Mouse (Mus musculus) hindbrain, embryonic 13.5 days (tissue): ENCODE data around the gene Ang. TPM values are rescaled to one million over a fixed set of nuclear protein-coding genes. Genes with fewer than 3 reads are reported as not detected.

Source experiments
- ATAC-seq: fragments of 200-750 bp; cut with Nextera tagmentation; 2 replicates; pipeline ENCODE4 v1.8.0; 2017; ENCODE audit warnings: moderate TSS enrichment; ENCODE audit not compliant: low FRiP score
- H3K27ac ChIP-seq: fragments of 300-500 bp; sonication (generic); 2 replicates; pipeline ENCODE4 v1.5.1; 2015; ENCODE audit warnings: inconsistent platforms, mild to moderate bottlenecking, moderate library complexity
- H3K27me3 ChIP-seq: fragments of 300-500 bp; sonication (generic); 2 replicates; pipeline ENCODE4 v1.6.1; 2015; ENCODE audit warnings: mild to moderate bottlenecking, inconsistent platforms
- H3K36me3 ChIP-seq: fragments of 300-500 bp; sonication (generic); 2 replicates; pipeline ENCODE4 v1.6.1; 2015; ENCODE audit warnings: mild to moderate bottlenecking, inconsistent platforms
- H3K4me1 ChIP-seq: fragments of 300-500 bp; sonication (generic); replicated peaks from 2 replicates; pipeline ENCODE4 v1.6.1; 2015; ENCODE audit warnings: inconsistent platforms
- H3K4me2 ChIP-seq: fragments of 300-500 bp; sonication (generic); 2 replicates; pipeline ENCODE4 v1.6.1; 2015; ENCODE audit warnings: inconsistent platforms, mild to moderate bottlenecking, moderate library complexity
- H3K4me3 ChIP-seq: fragments of 300-500 bp; sonication (generic); 2 replicates; pipeline ENCODE4 v1.5.1; 2015; ENCODE audit warnings: mild to moderate bottlenecking, inconsistent platforms
- H3K9ac ChIP-seq: fragments of 300-500 bp; sonication (generic); 2 replicates; pipeline ENCODE4 v1.6.1; 2015; ENCODE audit warnings: mild to moderate bottlenecking, inconsistent platforms
- H3K9me3 ChIP-seq: fragments of 300-500 bp; sonication (generic); 2 replicates; pipeline ENCODE4 v1.6.1; 2016; ENCODE audit warnings: inconsistent platforms
- WGBS: fragments of 180-500 bp; shearing (Covaris S2); methylation state at CpG from one replicate; pipeline ENCODE4 v1.1.7; 2015; 5-methylcytosine and 5-hydroxymethylcytosine counted together
- polyA plus RNA-seq: library from polyadenylated mRNA; unstranded; fragments of >200 nt; fragmentation: Nextera tagmentation; extraction: Ambion mirVana; gene quantifications from 2 replicates; pipeline ENCODE4 v1.2.1, GENCODE M21; 2015

The Ang gene
- polyA plus RNA-seq, 1 experiment from 2014 or later: 4.1 TPM

- Histone ChIP-seq H3K36me3 (no peaks in the 10 kb centered on the region), H3K4me2 (no peak within 1 kb of the TSS), H3K4me1 (no peaks in the 10 kb centered on the region), H3K9ac (no peak within 1 kb of the TSS), H3K4me3 (no peak within 1 kb of the TSS), H3K27ac (no peak within 1 kb of the TSS), H3K27me3 (no peaks in the 10 kb centered on the region), H3K9me3 (no peaks in the 10 kb centered on the region)
- no peak for ATAC-seq
- WGBS: 91% methylated on average over 3 of the region's 3 CpGs
Measured at GRCm38 (mm10) chr14:51074335-51074734, 16.6 kb upstream of the Ang start, which contains the start of gene Olfr750. Gene Olfr750, minus strand, starts transcription at chr14:51074435.

GRCm38 (mm10) chr14:51079180-51079579, 11.8 kb upstream of the Ang start:
- H3K27me3 ChIP-seq: peaks cover 29% of the 10 kb centered on the region
- H3K36me3 ChIP-seq: no peaks in the 10 kb centered on the region
- no peak overlapping the region for H3K9ac ChIP-seq
- no peak overlapping the region for H3K4me3 ChIP-seq
- 83% methylated on average over 1 of the region's 1 CpGs for WGBS
- H3K4me2 ChIP-seq: no peak overlapping the region
- peaks cover 16% of the 10 kb centered on the region for H3K4me1 ChIP-seq
- H3K9me3 ChIP-seq: no peaks in the 10 kb centered on the region
- ATAC-seq: no peak
- H3K27ac ChIP-seq: no peak overlapping the region

- Histone ChIP-seq H3K4me2 (no peak overlapping the region), H3K36me3 (no peaks in the 10 kb centered on the region), H3K9me3 (no peaks in the 10 kb centered on the region), H3K4me3 (no peak overlapping the region), H3K9ac (no peak overlapping the region), H3K27ac (no peak overlapping the region), H3K27me3 (peaks cover 41% of the 10 kb centered on the region), H3K4me1 (peaks cover 16% of the 10 kb centered on the region)
- no peak for ATAC-seq
- 92% methylated on average over 2 of the region's 2 CpGs for WGBS
Measured at GRCm38 (mm10) chr14:51081035-51081434, 9.9 kb upstream of the Ang start.

GRCm38 (mm10) chr14:51082599-51083581, 8.1 kb upstream of the Ang start:
- H3K9ac ChIP-seq: peak overlapping the region; percentile 69
- no peaks in the 10 kb centered on the region for H3K9me3 ChIP-seq
- H3K27me3 ChIP-seq: peaks cover 47% of the 10 kb centered on the region
- no peak overlapping the region for H3K27ac ChIP-seq
- peaks cover 16% of the 10 kb centered on the region for H3K4me1 ChIP-seq
- WGBS: 3% methylated on average over 40 of the region's 40 CpGs
- ATAC-seq: peak; percentile 74
- H3K4me3 ChIP-seq: peak overlapping the region; percentile 49
- H3K4me2 ChIP-seq: peak overlapping the region; percentile 78
- H3K36me3 ChIP-seq: no peaks in the 10 kb centered on the region

- peaks cover 47% of the 10 kb centered on the region for H3K27me3 ChIP-seq
- ATAC-seq: no peak
- peak overlapping the region; percentile 49 for H3K4me3 ChIP-seq
- 14% methylated on average over 7 of the region's 7 CpGs for WGBS
- H3K36me3 ChIP-seq: no peaks in the 10 kb centered on the region
- H3K4me2 ChIP-seq: peak overlapping the region; percentile 78
- peaks cover 24% of the 10 kb centered on the region for H3K4me1 ChIP-seq
- H3K9me3 ChIP-seq: no peaks in the 10 kb centered on the region
- no peak overlapping the region for H3K27ac ChIP-seq
- 0 out of 2 replicates have a peak overlapping the region, but pooled peaks have one; percentile 69 for H3K9ac ChIP-seq
Measured at GRCm38 (mm10) chr14:51083805-51084204, 7.1 kb upstream of the Ang start.

GRCm38 (mm10) chr14:51085086-51085485, 5.9 kb upstream of the Ang start:
- 75% methylated on average over 2 of the region's 2 CpGs for WGBS
- Histone ChIP-seq H3K27me3 (peaks cover 42% of the 10 kb centered on the region), H3K36me3 (no peaks in the 10 kb centered on the region), H3K27ac (no peak overlapping the region), H3K9ac (no peak overlapping the region), H3K4me2 (no peak overlapping the region), H3K9me3 (no peaks in the 10 kb centered on the region), H3K4me1 (peaks cover 27% of the 10 kb centered on the region), H3K4me3 (no peak overlapping the region)
- ATAC-seq: no peak

GRCm38 (mm10) chr14:51085911-51086310, 5.0 kb upstream of the Ang start:
- Histone ChIP-seq H3K9me3 (no peaks in the 10 kb centered on the region), H3K36me3 (no peaks in the 10 kb centered on the region), H3K27ac (no peak overlapping the region), H3K4me3 (no peak overlapping the region), H3K4me2 (no peak overlapping the region), H3K9ac (no peak overlapping the region), H3K27me3 (peaks cover 37% of the 10 kb centered on the region), H3K4me1 (peaks cover 27% of the 10 kb centered on the region)
- WGBS: 81% methylated on average over 4 of the region's 4 CpGs
- no peak for ATAC-seq

- Histone ChIP-seq H3K4me1 (peaks cover 26% of the 10 kb centered on the region), H3K27ac (no peak overlapping the region), H3K9me3 (no peaks in the 10 kb centered on the region), H3K27me3 (peaks cover 32% of the 10 kb centered on the region), H3K4me2 (peak overlapping the region; percentile 82), H3K36me3 (no peaks in the 10 kb centered on the region), H3K4me3 (peak overlapping the region; percentile 63), H3K9ac (peak overlapping the region; percentile 58)
- no peak for ATAC-seq
- 11% methylated on average over 9 of the region's 9 CpGs for WGBS
Measured at GRCm38 (mm10) chr14:51087762-51088161, 3.2 kb upstream of the Ang start.

GRCm38 (mm10) chr14:51088166-51088969, 2.6 kb upstream of the Ang start:
- WGBS: under 1% methylated on average over 23 of the region's 23 CpGs
- no peaks in the 10 kb centered on the region for H3K9me3 ChIP-seq
- peaks cover 20% of the 10 kb centered on the region for H3K4me1 ChIP-seq
- H3K4me3 ChIP-seq: peak overlapping the region; percentile 63
- H3K9ac ChIP-seq: peak overlapping the region; percentile 71
- peak overlapping the region; percentile 76 for H3K27ac ChIP-seq
- H3K27me3 ChIP-seq: peaks cover 26% of the 10 kb centered on the region
- H3K4me2 ChIP-seq: peak overlapping the region; percentile 82
- H3K36me3 ChIP-seq: no peaks in the 10 kb centered on the region
- ATAC-seq: peak; percentile 23

GRCm38 (mm10) chr14:51088970-51089673, 1.8 kb upstream of the Ang start:
- WGBS: under 1% methylated on average over 34 of the region's 34 CpGs
- ATAC-seq: peak; percentile 95
- H3K4me1 ChIP-seq: peaks cover 13% of the 10 kb centered on the region; the same call in 1 of the 2 replicates
- H3K9me3 ChIP-seq: no peaks in the 10 kb centered on the region
- H3K27ac ChIP-seq: peak overlapping the region; percentile 76
- peak overlapping the region; percentile 63 for H3K4me3 ChIP-seq
- H3K4me2 ChIP-seq: peak overlapping the region; percentile 82
- peak overlapping the region; percentile 71 for H3K9ac ChIP-seq
- peaks cover 19% of the 10 kb centered on the region for H3K27me3 ChIP-seq
- H3K36me3 ChIP-seq: no peaks in the 10 kb centered on the region

GRCm38 (mm10) chr14:51089674-51090076, 1.3 kb upstream of the Ang start:
- peak overlapping the region; percentile 76 for H3K27ac ChIP-seq
- H3K9ac ChIP-seq: peak overlapping the region; percentile 68
- no peaks in the 10 kb centered on the region for H3K36me3 ChIP-seq
- no peaks in the 10 kb centered on the region for H3K9me3 ChIP-seq
- H3K27me3 ChIP-seq: peaks cover 13% of the 10 kb centered on the region; the same call in 1 of the 2 replicates
- under 1% methylated on average over 15 of the region's 15 CpGs for WGBS
- peak overlapping the region; percentile 63 for H3K4me3 ChIP-seq
- no peak for ATAC-seq
- peaks cover 13% of the 10 kb centered on the region; the same call in 1 of the 2 replicates for H3K4me1 ChIP-seq
- peak overlapping the region; percentile 82 for H3K4me2 ChIP-seq
